Mouse (Mus musculus) olfactory bulb, adult 2 months (tissue): ENCODE data around the gene Troap.

Experiments
- CTCF ChIP-seq: fragments of 200-500 bp; IDR thresholded peaks from 2 replicates; pipeline ENCODE4 v1.5.1; 2012; ENCODE audit warnings: low read depth, mild to moderate bottlenecking, low read length, moderate library complexity; ENCODE audit not compliant: insufficient read depth
- POLR2A ChIP-seq: fragments of 200-500 bp; IDR thresholded peaks from 2 replicates; pipeline ENCODE4 v1.6.1; 2012; ENCODE audit warnings: mild to moderate bottlenecking, low read depth, low read length, moderate library complexity; ENCODE audit not compliant: insufficient read depth

- TF ChIP-seq POLR2A (no peak), CTCF (no peak)
These were observed 18.5 kb downstream of the Troap start, which contains the start of gene Dnajc22 for GRCm38 (mm10) chr15:99092870-99093269.
